Mouse (Mus musculus): ENCODE data around the gene Lima1.
"Not testable (repeated sequence)": the region's sequence is repeated elsewhere in the genome, so short reads cannot be mapped to it uniquely, and the experiment has no call there.

Gene Lima1

GRCm38 (mm10) chr15:99875334-99875869 is at the start of gene Lima1:
Gene Lima1 (minus strand): TSS chr15:99875456.
- in situ Hi-C loops (cut with MboI; ENCODE audit: low pct_unique_long_range_greater_than_20kb in 1 of 2, low sequenced_read_pairs in 2 of 2, unreplicated experiment in 1 of 2) = no loop called here

DNA sequence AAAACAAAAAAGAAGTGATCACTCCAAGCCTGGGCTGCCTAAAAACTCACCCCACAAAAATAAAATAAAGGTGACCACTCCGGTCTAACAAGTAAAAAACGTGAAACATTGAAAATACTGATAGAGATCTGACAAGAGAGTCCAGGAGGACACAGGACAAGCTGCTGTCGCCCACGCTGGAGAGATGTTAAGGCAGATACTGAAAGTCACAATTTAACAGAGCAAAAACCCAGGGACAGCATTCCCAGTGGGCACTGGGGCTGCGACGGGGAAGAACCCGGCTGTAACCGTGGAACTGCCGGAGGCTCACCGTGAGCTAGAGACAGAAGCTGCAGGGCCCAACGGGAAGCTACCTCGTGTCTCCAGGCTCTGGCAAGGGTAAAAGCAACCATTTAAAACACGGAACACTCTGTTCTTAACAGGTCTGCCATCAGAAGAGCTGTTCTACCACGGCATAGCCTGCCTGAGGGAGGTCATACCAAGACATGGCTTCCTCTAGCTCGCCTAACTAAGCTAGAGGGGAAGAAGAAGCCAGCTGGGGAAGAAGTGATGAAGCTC is 44.4 kb upstream of the Lima1 start:
- in situ Hi-C loops (cut with MboI; ENCODE audit: low pct_unique_long_range_greater_than_20kb in 1 of 2, low sequenced_read_pairs in 2 of 2, unreplicated experiment in 1 of 2) = loop anchor here in 1 of 2 experiments (10.0 kb wide), 1 partner anchor 325 kb away; the partner anchor contains the start of gene Aqp5

DNA sequence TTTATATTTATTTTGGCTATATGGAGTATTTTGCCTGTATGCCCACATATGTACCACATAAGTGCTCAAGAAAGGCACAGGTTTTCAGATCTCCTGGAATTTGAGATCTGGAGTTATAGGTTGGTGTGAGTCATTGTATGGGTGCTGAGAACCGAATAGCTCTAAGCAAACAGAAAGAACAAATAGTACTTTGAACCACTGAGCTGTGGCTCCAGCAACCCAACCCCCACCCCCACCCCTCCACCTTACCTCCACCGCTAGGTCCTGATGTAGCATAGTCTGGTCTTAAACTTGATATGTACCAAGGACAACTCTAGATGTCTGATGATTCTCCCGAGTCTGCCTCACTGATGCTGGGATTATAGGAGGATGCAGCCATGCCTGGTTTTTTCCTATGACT is 42.0 kb upstream of the Lima1 start:
- in situ Hi-C loops (cut with MboI; ENCODE audit: low pct_unique_long_range_greater_than_20kb in 1 of 2, low sequenced_read_pairs in 2 of 2, unreplicated experiment in 1 of 2) = loop anchor here in 1 of 2 experiments (10.0 kb wide), 1 partner anchor 322 kb away; the partner anchor contains the start of gene Aqp5

DNA sequence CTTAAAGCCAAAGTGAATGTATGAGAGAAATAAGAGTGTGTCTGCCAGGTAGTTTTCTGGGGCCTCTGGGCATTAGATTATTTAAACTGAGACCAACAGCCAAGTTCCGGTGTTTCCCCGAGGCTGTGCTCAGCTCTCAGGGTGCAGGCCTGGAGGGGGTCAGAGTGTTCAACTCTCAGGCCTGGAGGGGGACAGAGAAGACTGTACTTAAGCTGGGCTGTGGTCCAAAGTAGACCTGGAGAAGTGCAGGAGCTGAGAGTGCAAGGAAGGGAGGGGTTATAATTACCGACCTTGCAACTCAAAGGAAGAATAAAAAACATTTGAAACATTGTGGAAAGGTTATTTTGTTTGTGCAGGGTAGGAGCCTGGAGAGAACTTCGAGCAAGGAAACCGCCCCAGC is 39.4 kb upstream of the Lima1 start:
- in situ Hi-C loops (cut with MboI; ENCODE audit: low pct_unique_long_range_greater_than_20kb in 1 of 2, low sequenced_read_pairs in 2 of 2, unreplicated experiment in 1 of 2) = loop anchor here in 1 of 2 experiments (10.0 kb wide), 1 partner anchor 320 kb away; the partner anchor contains the start of gene Aqp5

DNA sequence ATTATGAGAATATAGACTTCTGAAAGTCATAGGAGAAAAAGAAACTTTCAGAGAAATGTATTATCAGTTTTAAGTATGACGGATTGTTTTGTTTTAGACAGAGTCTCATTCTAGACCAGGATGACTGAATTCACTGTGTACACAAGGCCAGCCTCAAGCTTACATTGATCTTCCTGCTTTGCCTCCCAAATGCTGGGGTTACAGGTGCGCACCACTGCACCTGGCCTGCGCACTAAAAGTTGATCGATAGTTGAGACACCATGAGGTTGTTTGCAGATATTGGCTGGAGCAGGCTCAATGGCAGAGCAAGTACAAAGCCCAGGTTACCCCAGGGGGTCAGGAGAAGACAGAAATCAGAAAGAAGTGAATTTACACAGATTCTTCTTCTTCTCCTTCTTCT is 36.5 kb upstream of the Lima1 start:
- in situ Hi-C loops (cut with MboI; ENCODE audit: low pct_unique_long_range_greater_than_20kb in 1 of 2, low sequenced_read_pairs in 2 of 2, unreplicated experiment in 1 of 2) = loop anchor here in 1 of 2 experiments (10.0 kb wide), 1 partner anchor 317 kb away; the partner anchor contains the start of gene Aqp5

GRCm38 (mm10) chr15:99909339-99909996 is 34.2 kb upstream of the Lima1 start:
- in situ Hi-C loops (cut with MboI; ENCODE audit: low pct_unique_long_range_greater_than_20kb in 1 of 2, low sequenced_read_pairs in 2 of 2, unreplicated experiment in 1 of 2) = loop anchor here (5.0 to 10.0 kb wide), 2 partner anchors 65 to 182 kb away; partner anchors contain the start of gene Cox14 (in 1 of the 2)

GRCm38 (mm10) chr15:99907514-99907913 is 32.3 kb upstream of the Lima1 start:
- in situ Hi-C loops (cut with MboI; ENCODE audit: low pct_unique_long_range_greater_than_20kb in 1 of 2, low sequenced_read_pairs in 2 of 2, unreplicated experiment in 1 of 2) = loop anchor here (5.0 to 10.0 kb wide), 2 partner anchors 63 to 180 kb away; partner anchors contain the start of gene Cox14 (in 1 of the 2)

DNA sequence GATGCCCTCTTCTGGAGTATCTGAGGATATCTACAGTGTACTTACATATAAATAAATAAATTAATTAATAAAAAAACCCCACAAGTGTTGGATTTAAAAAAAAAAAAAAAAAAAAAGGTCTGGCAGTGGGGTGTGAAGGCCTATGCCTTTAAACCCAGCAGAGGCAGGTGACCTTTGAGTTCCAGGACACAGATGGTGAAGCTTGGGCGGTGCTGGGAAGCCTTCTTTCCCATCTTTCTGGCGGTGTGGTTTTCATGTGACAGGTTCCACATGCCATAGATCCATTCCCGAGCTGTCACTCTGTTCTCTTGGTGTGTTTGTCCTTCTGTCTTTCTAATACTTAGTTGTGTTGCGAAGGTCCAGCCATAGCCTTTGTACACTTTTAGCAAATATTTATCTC is 31.8 kb upstream of the Lima1 start:
- in situ Hi-C loops (cut with MboI; ENCODE audit: low pct_unique_long_range_greater_than_20kb in 1 of 2, low sequenced_read_pairs in 2 of 2, unreplicated experiment in 1 of 2) = loop anchor here (5.0 to 10.0 kb wide), 2 partner anchors 62 to 180 kb away; partner anchors contain the start of gene Cox14 (in 1 of the 2)

DNA sequence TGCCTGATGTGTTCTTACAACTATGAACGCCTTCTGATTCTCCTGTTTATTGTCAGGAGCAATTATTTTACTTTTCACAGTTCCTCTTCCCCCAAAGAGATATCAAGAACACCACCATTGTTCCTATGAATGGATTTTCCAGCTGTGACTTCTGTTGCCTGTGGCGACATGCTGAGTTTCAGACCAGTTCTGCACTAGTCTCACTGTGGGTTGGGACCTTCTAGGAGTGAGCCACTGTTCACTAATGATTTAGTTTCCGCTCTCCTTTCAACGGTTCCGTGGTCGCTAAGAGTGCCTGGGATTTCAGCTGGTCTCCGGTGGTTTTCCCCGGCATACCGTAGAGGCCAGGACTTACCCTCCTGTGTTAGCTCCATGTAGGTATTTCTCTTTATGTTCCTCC is 29.6 kb upstream of the Lima1 start:
- in situ Hi-C loops (cut with MboI; ENCODE audit: low pct_unique_long_range_greater_than_20kb in 1 of 2, low sequenced_read_pairs in 2 of 2, unreplicated experiment in 1 of 2) = loop anchor here (5.0 to 10.0 kb wide), 2 partner anchors 60 to 178 kb away; partner anchors contain the start of gene Cox14 (in 1 of the 2)

GRCm38 (mm10) chr15:99904333-99904732 is 29.1 kb upstream of the Lima1 start:
- in situ Hi-C loops (cut with MboI; ENCODE audit: low pct_unique_long_range_greater_than_20kb in 1 of 2, low sequenced_read_pairs in 2 of 2, unreplicated experiment in 1 of 2) = loop anchor here in 1 of 2 experiments (10.0 kb wide), 1 partner anchor 60 kb away; no protein-coding TSS in a partner anchor

DNA sequence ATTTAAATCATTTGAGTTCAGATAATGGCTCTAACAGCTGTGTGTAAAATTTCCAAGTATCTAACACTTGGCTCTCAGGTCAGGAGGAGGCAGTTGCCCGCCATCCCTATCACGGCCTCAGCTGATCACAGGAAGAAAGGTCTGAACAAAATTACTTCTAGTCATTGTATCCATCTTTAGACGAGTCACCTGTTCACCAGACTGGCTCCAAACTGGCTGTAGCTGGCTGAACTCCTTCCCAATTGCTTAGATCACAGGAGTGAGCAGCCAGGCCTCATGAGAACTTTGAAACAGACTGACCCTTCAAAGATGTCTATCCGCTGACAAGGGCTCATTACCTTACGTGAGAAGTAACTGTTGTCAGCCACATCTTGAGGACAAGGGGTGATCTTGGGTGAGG is 28.0 kb upstream of the Lima1 start:
- in situ Hi-C loops (cut with MboI; ENCODE audit: low pct_unique_long_range_greater_than_20kb in 1 of 2, low sequenced_read_pairs in 2 of 2, unreplicated experiment in 1 of 2) = loop anchor here in 1 of 2 experiments (10.0 kb wide), 1 partner anchor 58 kb away; no protein-coding TSS in a partner anchor

- in situ Hi-C loops (cut with MboI; ENCODE audit: low pct_unique_long_range_greater_than_20kb in 1 of 2, low sequenced_read_pairs in 2 of 2, unreplicated experiment in 1 of 2) = loop anchor here in 1 of 2 experiments (10.0 kb wide), 1 partner anchor 58 kb away; no protein-coding TSS in a partner anchor
These were observed 27.5 kb upstream of the Lima1 start for GRCm38 (mm10) chr15:99902786-99903185.

GRCm38 (mm10) chr15:99896621-99897020 is 21.4 kb upstream of the Lima1 start:
- in situ Hi-C loops (cut with MboI; ENCODE audit: low pct_unique_long_range_greater_than_20kb in 1 of 2, low sequenced_read_pairs in 2 of 2, unreplicated experiment in 1 of 2) = loop anchor here (5.0 kb wide), 1 partner anchor 34 kb away; no protein-coding TSS in a partner anchor

GRCm38 (mm10) chr15:99891355-99891754 is 16.1 kb upstream of the Lima1 start:
- in situ Hi-C loops (cut with MboI; ENCODE audit: low pct_unique_long_range_greater_than_20kb in 1 of 2, low sequenced_read_pairs in 2 of 2, unreplicated experiment in 1 of 2) = no loop called here

- in situ Hi-C loops (cut with MboI; ENCODE audit: low pct_unique_long_range_greater_than_20kb in 1 of 2, low sequenced_read_pairs in 2 of 2, unreplicated experiment in 1 of 2) = no loop called here
These were observed 15.4 kb upstream of the Lima1 start for GRCm38 (mm10) chr15:99890412-99891236.

DNA sequence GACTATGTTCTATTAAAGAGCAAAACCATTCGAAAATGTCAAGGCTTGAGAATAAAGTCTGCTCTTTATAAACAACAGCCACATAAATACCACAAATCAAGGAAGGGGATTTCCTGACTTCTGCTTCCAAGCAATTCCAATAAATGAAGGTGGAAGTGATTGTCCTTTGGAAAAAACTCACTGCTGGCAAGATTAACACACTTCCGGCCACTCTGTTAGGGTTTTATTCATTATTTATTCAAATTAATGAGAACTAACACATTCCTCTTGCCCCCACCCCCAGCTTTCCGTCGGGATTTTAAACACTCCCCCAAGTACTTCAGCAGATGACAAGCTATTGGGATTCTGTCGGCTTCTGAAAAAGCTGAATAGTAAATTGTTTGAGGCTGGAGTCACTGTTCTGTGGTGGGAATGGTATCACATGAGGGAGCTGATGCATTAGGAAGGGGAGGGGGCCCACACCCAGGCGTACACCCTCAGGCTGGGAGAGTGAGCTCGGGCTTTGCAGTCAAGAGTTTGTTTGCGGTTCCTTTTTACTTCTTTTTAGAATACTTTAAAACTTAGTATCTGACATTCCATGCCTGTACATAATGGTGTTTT is 14.1 kb upstream of the Lima1 start:
- in situ Hi-C loops (cut with MboI; ENCODE audit: low pct_unique_long_range_greater_than_20kb in 1 of 2, low sequenced_read_pairs in 2 of 2, unreplicated experiment in 1 of 2) = no loop called here

DNA sequence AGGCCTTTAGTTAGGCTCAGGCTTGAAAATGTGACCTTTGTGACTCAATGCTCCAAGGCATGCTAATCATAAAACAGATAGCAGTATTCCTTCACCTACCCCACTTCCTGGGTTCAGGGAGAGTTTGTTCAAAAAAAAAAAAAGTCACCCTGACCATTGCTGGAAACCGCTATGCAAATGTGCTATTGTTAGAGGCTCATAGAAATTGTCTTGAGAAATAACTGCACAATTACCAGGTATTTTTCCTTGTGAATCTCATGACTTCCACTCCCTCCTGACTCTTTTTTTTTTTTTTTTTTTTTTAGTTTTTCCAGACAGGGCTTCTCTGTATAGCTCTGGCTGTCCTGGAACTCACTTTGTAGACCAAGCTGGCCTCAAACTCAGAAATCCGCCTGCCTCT is 11.9 kb upstream of the Lima1 start:
- in situ Hi-C loops (cut with MboI; ENCODE audit: low pct_unique_long_range_greater_than_20kb in 1 of 2, low sequenced_read_pairs in 2 of 2, unreplicated experiment in 1 of 2) = not testable (repeated sequence)

DNA sequence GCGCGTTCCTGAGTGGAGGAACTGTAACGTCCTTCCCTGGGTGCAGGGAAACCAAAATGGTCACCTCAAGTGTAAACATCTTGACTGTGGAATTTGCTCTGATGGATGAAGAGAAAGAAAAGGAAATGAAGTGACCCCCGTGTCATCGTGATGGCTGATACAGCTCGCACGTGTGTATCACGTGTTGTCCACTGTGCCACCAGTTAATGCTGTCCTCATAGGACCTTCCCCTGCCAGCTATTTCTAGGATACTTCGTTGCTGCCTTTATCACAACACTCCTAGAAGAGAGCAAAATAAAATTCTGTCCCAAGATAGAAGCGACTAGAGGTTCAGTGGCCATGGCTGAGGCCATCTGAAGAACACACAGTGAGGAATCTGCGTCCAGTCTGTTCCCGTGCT is 8.8 kb upstream of the Lima1 start:
- in situ Hi-C loops (cut with MboI; ENCODE audit: low pct_unique_long_range_greater_than_20kb in 1 of 2, low sequenced_read_pairs in 2 of 2, unreplicated experiment in 1 of 2) = no loop called here

Data from mouse embryonic stem cell (cell line).